ENCODE assay signal across 21 mouse cellular contexts in genomic region chr3:107216400-107217100, GRCm38 (mm10). TPM values are rescaled to one million over a fixed set of nuclear protein-coding genes. Genes with fewer than 3 reads are reported as not detected.
"Had no signal": no experiment of that assay in that cellular context is flagged by ENCODE, and none has a peak within 500 bp of the region (broad histone marks: within the 10 kb centered on the region; RNA-seq: fewer than 3 reads in every experiment).

No protein-coding gene starts in this region.

- H3K36me3 ChIP-seq: limb, embryonic 13.5 days; neural tube, embryonic 15.5 days had no signal

- H3K4me3 ChIP-seq: limb, embryonic 13.5 days; myocyte; neural tube, embryonic 15.5 days had no signal

- DNase-seq: kidney, adult 11 months; kidney, postnatal 14 days; left cerebral cortex, postnatal 4 days; lung, adult 18-20 months; thymus, adult 2 months; thymus, postnatal 25 days had no signal

- H3K27ac ChIP-seq: limb, embryonic 13.5 days; liver, embryonic 14.5 days; neural tube, embryonic 15.5 days had no signal

- H3K27me3 ChIP-seq: limb, embryonic 13.5 days; neural tube, embryonic 15.5 days had no signal

- H3K4me2 ChIP-seq: limb, embryonic 13.5 days; neural tube, embryonic 15.5 days had no signal

- H3K9me3 ChIP-seq: limb, embryonic 13.5 days; neural tube, embryonic 15.5 days had no signal

- H3K4me1 ChIP-seq: limb, embryonic 13.5 days; neural tube, embryonic 15.5 days had no signal

- H3K9ac ChIP-seq: limb, embryonic 13.5 days; liver, embryonic 14.5 days; neural tube, embryonic 15.5 days had no signal

RNA-seq across cellular contexts. Expression of gene Cym, which starts 5.0 kb away (rescaled TPM):
- total RNA-seq: layer of hippocampus, postnatal 14 days; left cerebral cortex, adult 18-20 months; left cerebral cortex, postnatal 4 days; megakaryocyte-erythroid progenitor cell, adult 5-6 weeks had no signal
- polyA plus RNA-seq: kidney, embryonic 14.5 days; limb, embryonic 13.5 days; liver, adult 2 months; neural tube, embryonic 11.5 days; urinary bladder, adult 2 months had no signal

RNA-seq across cellular contexts. Expression of gene A630076J17Rik, which starts 13.9 kb away (rescaled TPM):
- total RNA-seq: layer of hippocampus, adult 8-10 months; layer of hippocampus, postnatal 14 days; left cerebral cortex, adult 18-20 months; left cerebral cortex, postnatal 10 days; left cerebral cortex, postnatal 4 days; liver, adult 2 months; megakaryocyte-erythroid progenitor cell, adult 5-6 weeks had no signal
- polyA plus RNA-seq: kidney, embryonic 14.5 days; large intestine, adult 2 months; limb, embryonic 13.5 days; liver, adult 2 months; liver, embryonic 14.5 days; myocyte; neural tube, embryonic 11.5 days; neural tube, embryonic 15.5 days; urinary bladder, adult 2 months had no signal

RNA-seq across cellular contexts. Expression of gene Prok1, which starts 23.0 kb away (rescaled TPM):
- total RNA-seq: layer of hippocampus, postnatal 14 days; left cerebral cortex, postnatal 10 days; left cerebral cortex, postnatal 4 days; megakaryocyte-erythroid progenitor cell, adult 5-6 weeks had no signal
- polyA plus RNA-seq: kidney, embryonic 14.5 days; lung, embryonic 16.5 days; neural tube, embryonic 11.5 days had no signal

RNA-seq across cellular contexts. Expression of gene Kcna10, which starts 33.7 kb away (rescaled TPM):
- total RNA-seq: layer of hippocampus, adult 8-10 months; layer of hippocampus, postnatal 14 days; left cerebral cortex, adult 18-20 months; left cerebral cortex, postnatal 10 days; liver, adult 2 months; megakaryocyte-erythroid progenitor cell, adult 5-6 weeks had no signal
- polyA plus RNA-seq: kidney, embryonic 14.5 days; large intestine, adult 2 months; limb, embryonic 13.5 days; liver, adult 2 months; liver, embryonic 14.5 days; lung, embryonic 16.5 days; myocyte; neural tube, embryonic 11.5 days; neural tube, embryonic 15.5 days; thymus, adult 2 months; urinary bladder, adult 2 months had no signal
